Mouse (Mus musculus) liver, embryonic 14.5 days (tissue): ENCODE results near the gene Fyn. TPM values are rescaled to one million over a fixed set of nuclear protein-coding genes. Genes with fewer than 3 reads are reported as not detected.

Experiments used
- ATAC-seq: fragments of 200-750 bp; cut with Nextera tagmentation; 2 replicates; pipeline ENCODE4 v1.8.0; 2017; ENCODE audit warnings: moderate number of reproducible peaks, mild to moderate bottlenecking, moderate library complexity; ENCODE audit not compliant: insufficient read depth
- DNase-seq, 3 experiments: peaks; one replicate each; pipeline ENCODE4 v3.0.0-alpha.2; 2012 to 2013; ENCODE audit warnings: low read depth in 3 of 3, low spot score in 3 of 3
- H3K27ac ChIP-seq: fragments of 300-500 bp; sonication (generic); 2 replicates; pipeline ENCODE4 v1.5.1; 2014; ENCODE audit warnings: moderate library complexity, mild to moderate bottlenecking, control low read depth, inconsistent platforms
- H3K27me3 ChIP-seq: fragments of 300-500 bp; sonication (generic); 2 replicates; pipeline ENCODE4 v1.6.1; 2014; ENCODE audit warnings: mild to moderate bottlenecking, low read length, moderate library complexity; ENCODE audit not compliant: control insufficient read depth, insufficient read depth
- H3K36me3 ChIP-seq: fragments of 300-500 bp; sonication (generic); replicated peaks from 2 replicates; pipeline ENCODE4 v1.6.1; 2014; ENCODE audit warnings: low read depth; ENCODE audit not compliant: control insufficient read depth, insufficient read depth
- H3K4me1 ChIP-seq, 2 experiments: fragments of 200-500 bp in 1 of 2; fragments of 300-500 bp in 1 of 2; sonication (generic) in 1 of 2; replicated peaks; 2 replicates each; pipeline ENCODE4 v1.6.1; 2012 to 2014; ENCODE audit warnings: antibody characterized with exemption in 1 of 2, inconsistent platforms in 1 of 2, low read length in 1 of 2; ENCODE audit not compliant: control insufficient read depth in 2 of 2, insufficient read depth in 2 of 2
- H3K4me2 ChIP-seq: fragments of 300-500 bp; sonication (generic); 2 replicates; pipeline ENCODE4 v1.6.1; 2014; ENCODE audit warnings: low read depth, mild to moderate bottlenecking, control low read depth, moderate library complexity
- H3K4me3 ChIP-seq, 2 experiments: fragments of 200-500 bp in 1 of 2; fragments of 300-500 bp in 1 of 2; sonication (generic) in 1 of 2; 2 replicates each; pipeline ENCODE4 v1.5.1; 2012 to 2014; ENCODE audit warnings: low read depth in 2 of 2, low read length in 2 of 2, mild to moderate bottlenecking in 2 of 2, control low read depth in 1 of 2, inconsistent platforms in 1 of 2, moderate library complexity in 1 of 2; ENCODE audit not compliant: insufficient read depth in 1 of 2
- H3K9ac ChIP-seq: fragments of 300-500 bp; sonication (generic); replicated peaks from 2 replicates; pipeline ENCODE4 v1.6.1; 2014; ENCODE audit warnings: mild to moderate bottlenecking, control low read depth, moderate library complexity
- H3K9me3 ChIP-seq: fragments of 300-500 bp; sonication (generic); 2 replicates; pipeline ENCODE4 v1.6.1; 2016; ENCODE audit warnings: low read length, mixed read lengths; ENCODE audit not compliant: control insufficient read depth
- CTCF ChIP-seq: IDR thresholded peaks from 2 replicates; pipeline ENCODE4 v1.5.1; 2016; ENCODE audit warnings: antibody characterized with exemption, low read depth, control low read depth
- EP300 ChIP-seq: IDR thresholded peaks from 2 replicates; pipeline ENCODE4 v1.6.1; 2016; ENCODE audit warnings: antibody characterized with exemption, low read depth
- WGBS: fragments of 180-500 bp; shearing (Covaris S2); extraction: QIAGEN DNeasy Blood & Tissue Kit; methylation state at CpG from one replicate; pipeline ENCODE4 v1.1.7; 2014; ENCODE audit not compliant: insufficient replicate concordance; 5-methylcytosine and 5-hydroxymethylcytosine counted together
- polyA plus RNA-seq, 2 experiments: library from polyadenylated mRNA; depleted of rRNA in 1 of 2; stranded (reverse) in 1 of 2; unstranded in 1 of 2; fragments of >200 nt; fragmentation: Nextera tagmentation in 1 of 2; extraction: Ambion mirVana in 1 of 2; gene quantifications; 2 replicates each; pipeline versions ENCODE4 v1.2.1 to v1.2.3; 2012 to 2014

Fyn gene
- polyA plus RNA-seq, 2 experiments, result 8.2 to 9.8 TPM

GRCm38 (mm10) chr10:39343551-39343950 lies 25.1 kb upstream of the Fyn start:
- H3K4me2 ChIP-seq, result no peak overlapping the region
- TF ChIP-seq CTCF, result no peak
- TF ChIP-seq EP300, result no peak
- H3K9ac ChIP-seq, result no peak overlapping the region
- no peak for DNase-seq
- no peak for ATAC-seq
- no peak overlapping the region for H3K4me3 ChIP-seq
- H3K27ac ChIP-seq, result no peak overlapping the region
- 33% methylated on average over 1 of the region's 1 CpGs for WGBS
- no peaks in the 10 kb centered on the region for H3K27me3 ChIP-seq
- no peaks in the 10 kb centered on the region for H3K36me3 ChIP-seq
- no peaks in the 10 kb centered on the region for H3K4me1 ChIP-seq
- H3K9me3 ChIP-seq, result no peaks in the 10 kb centered on the region

- Histone ChIP-seq H3K4me3 (no peak overlapping the region), H3K27ac (no peak overlapping the region), H3K4me1 (no peaks in the 10 kb centered on the region), H3K4me2 (no peak overlapping the region), H3K9ac (no peak overlapping the region), H3K27me3 (no peaks in the 10 kb centered on the region), H3K9me3 (no peaks in the 10 kb centered on the region), H3K36me3 (no peaks in the 10 kb centered on the region)
- ATAC-seq (no peak), DNase-seq (no peak)
- WGBS, result 63% methylated on average over 1 of the region's 1 CpGs
- TF ChIP-seq CTCF (no peak), EP300 (no peak)
These were observed 22.7 kb upstream of the Fyn start for GRCm38 (mm10) chr10:39345921-39346320.

GRCm38 (mm10) chr10:39349781-39350364 lies 18.8 kb upstream of the Fyn start:
- H3K27me3 ChIP-seq, result no peaks in the 10 kb centered on the region
- H3K4me2 ChIP-seq, result no peak overlapping the region
- no peaks in the 10 kb centered on the region for H3K36me3 ChIP-seq
- no peak overlapping the region for H3K27ac ChIP-seq
- no peaks in the 10 kb centered on the region for H3K9me3 ChIP-seq
- TF ChIP-seq CTCF, result no peak
- TF ChIP-seq EP300, result no peak
- H3K4me3 ChIP-seq, result no peak overlapping the region
- H3K9ac ChIP-seq, result no peak overlapping the region
- H3K4me1 ChIP-seq, result no peaks in the 10 kb centered on the region
- 76% methylated on average over 14 of the region's 14 CpGs for WGBS
- no peak for ATAC-seq
- DNase-seq, result no peak

- no peak for TF ChIP-seq EP300
- TF ChIP-seq CTCF, result no peak
- no peak overlapping the region for H3K4me2 ChIP-seq
- H3K36me3 ChIP-seq, result no peaks in the 10 kb centered on the region
- H3K4me3 ChIP-seq, result no peak overlapping the region
- peaks cover 6 to 8% of the 10 kb centered on the region in 2 experiments for H3K4me1 ChIP-seq
- ATAC-seq, result no peak
- DNase-seq, result no peak
- H3K9ac ChIP-seq, result no peak overlapping the region
- no peaks in the 10 kb centered on the region for H3K9me3 ChIP-seq
- no peaks in the 10 kb centered on the region for H3K27me3 ChIP-seq
- 65% methylated on average over 4 of the region's 4 CpGs for WGBS
- no peak overlapping the region for H3K27ac ChIP-seq
These were observed 4.5 kb upstream of the Fyn start for GRCm38 (mm10) chr10:39364196-39364595.

- Histone ChIP-seq H3K36me3 (no peaks in the 10 kb centered on the region), H3K9ac (peak overlapping the region; percentile 83), H3K4me2 (peak overlapping the region; percentile 83), H3K4me3 (peak overlapping the region; percentile 55 to 71), H3K9me3 (no peaks in the 10 kb centered on the region), H3K4me1 (peaks cover 23 to 24% of the 10 kb centered on the region in 2 experiments), H3K27me3 (no peaks in the 10 kb centered on the region), H3K27ac (peak overlapping the region; percentile 41)
- peak; percentile 88 to 90 (median 89) for DNase-seq
- WGBS, result under 1% methylated on average over 41 of the region's 44 CpGs
- ATAC-seq, result peak; percentile 97
- no peak for TF ChIP-seq CTCF
- TF ChIP-seq EP300, result no peak
These were observed 862 bp downstream of the Fyn start for GRCm38 (mm10) chr10:39369502-39369931.
